Mouse (Mus musculus) adrenal gland (tissue): ENCODE measurements around the gene Plxna4.

ENCODE experiments used
- intact Hi-C: fragments of 180-260 bp; cut with DNase I; formaldehyde crosslinking; loops from one replicate; pipeline ENCODE4 v1.15.1; 2025

Plxna4 gene

GRCm38 (mm10) chr6:32479193-32479758 is 108.7 kb downstream of the Plxna4 start:
- intact Hi-C loops = loop anchor here (5.0 to 10.0 kb wide), 2 partner anchors 113 to 544 kb away; no protein-coding TSS in a partner anchor

- intact Hi-C loops = loop anchor here (5.0 to 10.0 kb wide), 2 partner anchors 116 to 541 kb away; no protein-coding TSS in a partner anchor
Observed at GRCm38 (mm10) chr6:32475958-32476357, 112.0 kb downstream of the Plxna4 start.

GRCm38 (mm10) chr6:32472062-32472461 is 115.9 kb downstream of the Plxna4 start:
- intact Hi-C loops = loop anchor here (10.0 kb wide), 1 partner anchor 537 kb away; no protein-coding TSS in a partner anchor

DNA sequence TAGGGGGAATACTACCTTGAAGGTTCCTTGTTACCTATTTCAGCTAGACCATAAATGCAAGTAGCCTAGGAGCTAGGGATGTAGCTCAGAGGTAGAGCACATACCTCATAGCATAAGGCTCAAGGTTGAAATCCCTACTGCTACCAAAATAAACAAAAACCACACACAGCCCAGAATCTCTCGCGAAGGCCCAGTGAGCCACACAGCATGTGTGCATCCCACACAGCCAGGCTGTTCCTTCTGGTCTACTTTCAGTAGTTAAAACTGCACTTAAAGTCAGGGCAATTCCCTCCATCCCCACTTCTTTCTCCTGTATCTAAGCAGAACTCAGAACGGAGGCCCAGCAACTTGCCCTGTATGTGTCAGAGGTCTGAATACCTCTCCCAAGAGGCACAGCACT is 116.4 kb downstream of the Plxna4 start:
- intact Hi-C loops = loop anchor here (10.0 kb wide), 1 partner anchor 537 kb away; no protein-coding TSS in a partner anchor

GRCm38 (mm10) chr6:32469196-32469595 is 118.8 kb downstream of the Plxna4 start:
- intact Hi-C loops = no loop called here

DNA sequence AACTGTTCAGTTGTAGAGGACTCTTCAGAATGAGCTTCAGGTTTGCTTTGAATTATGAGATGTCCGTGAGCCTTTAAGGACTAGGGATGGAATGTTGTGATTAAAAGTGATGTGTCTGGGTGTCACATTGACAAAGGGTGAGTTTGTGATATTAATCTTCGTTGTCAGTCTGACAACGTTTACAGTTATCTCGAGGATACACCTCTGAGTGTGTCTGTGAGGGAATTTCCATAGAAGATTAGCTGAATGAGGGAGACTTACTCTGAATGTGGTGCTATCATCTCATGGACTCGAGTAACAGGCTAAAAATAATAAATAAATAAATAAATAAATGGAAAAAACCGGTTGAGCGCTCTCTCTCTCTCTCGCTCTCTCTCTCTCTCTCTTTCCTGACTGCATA is 122.9 kb downstream of the Plxna4 start:
- intact Hi-C loops = no loop called here

GRCm38 (mm10) chr6:32464637-32465036 is 123.4 kb downstream of the Plxna4 start:
- intact Hi-C loops = no loop called here

DNA sequence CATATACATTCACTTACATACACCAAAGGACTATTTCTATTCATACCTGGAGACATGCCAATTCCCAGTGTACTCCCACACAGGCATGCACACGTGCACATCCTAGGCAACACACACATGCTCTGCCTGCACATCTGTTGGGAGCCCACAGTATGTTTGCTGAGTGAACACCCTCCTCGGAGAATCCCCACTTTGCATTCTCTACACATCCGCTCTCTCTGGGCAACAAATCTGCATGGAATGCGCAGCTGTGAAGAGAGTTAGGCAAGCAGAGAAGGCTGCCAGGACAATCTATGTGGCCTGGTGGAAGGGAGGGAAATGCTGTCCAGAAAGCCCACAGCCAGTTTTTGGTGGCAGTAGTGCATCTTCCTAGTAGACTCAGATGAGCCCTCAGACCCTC is 123.9 kb downstream of the Plxna4 start:
- intact Hi-C loops = no loop called here

GRCm38 (mm10) chr6:32460400-32460799 is 127.6 kb downstream of the Plxna4 start:
- intact Hi-C loops = no loop called here

DNA sequence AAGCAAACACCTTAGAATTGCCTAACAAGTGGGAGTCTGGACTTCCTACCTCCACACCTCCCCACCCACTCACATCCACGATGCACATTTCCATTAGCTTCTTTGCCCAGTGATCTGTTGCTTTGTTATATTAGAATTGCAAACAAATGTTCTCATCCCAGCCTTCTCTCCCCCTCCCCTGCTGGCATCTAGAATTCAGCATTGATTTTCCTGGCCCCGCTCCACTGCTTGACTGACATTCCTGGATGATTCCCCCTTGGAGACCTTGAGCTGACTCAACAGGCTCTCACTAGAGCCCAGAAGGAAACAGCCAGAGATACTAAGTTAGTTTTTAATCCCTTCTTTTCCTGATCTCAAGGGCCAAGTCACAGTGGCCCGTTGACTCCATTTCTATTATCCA is 131.4 kb downstream of the Plxna4 start:
- intact Hi-C loops = no loop called here

- intact Hi-C loops = no loop called here
Observed at GRCm38 (mm10) chr6:32451851-32452250, 136.1 kb downstream of the Plxna4 start.

- intact Hi-C loops = no loop called here
Observed at GRCm38 (mm10) chr6:32449237-32449963, 138.6 kb downstream of the Plxna4 start.

DNA sequence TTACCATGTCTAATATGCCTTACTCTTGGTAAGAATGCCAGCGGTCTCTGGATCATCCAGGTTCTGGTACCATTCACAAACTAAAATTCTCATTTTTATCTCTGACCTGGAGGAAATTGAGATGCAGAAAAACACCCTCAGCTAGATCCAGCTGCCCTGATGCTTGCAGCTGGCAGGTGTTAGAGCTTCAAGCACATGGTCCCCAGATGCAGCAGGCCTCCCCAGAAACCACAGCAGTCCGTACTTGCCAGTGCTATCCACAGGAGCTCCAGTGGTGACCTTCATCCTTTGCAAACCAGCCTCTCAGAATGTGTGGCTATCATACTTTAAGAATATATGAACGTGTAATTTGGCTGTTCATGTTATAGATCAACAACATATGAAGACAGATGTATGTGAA is 139.2 kb downstream of the Plxna4 start:
- intact Hi-C loops = no loop called here

DNA sequence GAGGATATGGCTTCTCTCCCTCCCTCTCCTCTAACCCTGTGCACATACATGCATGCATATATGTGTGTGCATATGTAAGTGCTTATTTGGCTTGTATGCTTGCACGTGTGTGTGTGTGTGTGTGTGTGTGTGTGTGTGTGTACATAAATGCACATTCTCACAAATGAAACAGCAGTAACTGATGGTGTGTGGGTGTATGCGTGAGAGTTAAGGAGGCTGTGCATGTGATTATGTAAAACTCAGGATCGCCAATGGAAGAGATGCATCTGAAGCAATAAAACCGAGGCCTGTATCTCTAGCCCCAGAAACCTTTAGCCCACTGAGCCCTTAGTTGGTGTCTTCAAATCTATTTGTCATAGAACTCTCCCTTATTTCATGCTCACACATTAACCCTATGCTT is 141.7 kb downstream of the Plxna4 start:
- intact Hi-C loops = no loop called here

DNA sequence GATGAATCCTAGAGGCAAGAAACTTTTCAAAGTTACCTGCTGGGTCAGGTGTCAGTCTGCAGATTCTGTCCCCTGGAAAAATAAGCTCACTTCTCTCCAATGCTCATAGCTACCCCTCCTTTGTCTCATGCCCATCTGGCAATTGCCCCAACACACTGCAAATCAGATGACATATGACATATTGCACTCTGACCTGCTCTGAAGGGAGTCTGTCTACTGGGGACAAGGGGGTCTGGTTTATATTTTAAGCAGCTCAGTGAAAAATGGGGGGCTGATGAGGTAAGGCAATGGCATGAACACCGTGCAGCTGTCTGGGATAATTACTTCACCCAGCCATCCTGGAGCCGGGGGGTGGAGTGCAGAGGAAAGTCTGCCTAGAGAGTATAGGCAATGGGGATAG is 142.7 kb downstream of the Plxna4 start:
- intact Hi-C loops = no loop called here

- intact Hi-C loops = no loop called here
Observed at GRCm38 (mm10) chr6:32444393-32444792, 143.6 kb downstream of the Plxna4 start.

DNA sequence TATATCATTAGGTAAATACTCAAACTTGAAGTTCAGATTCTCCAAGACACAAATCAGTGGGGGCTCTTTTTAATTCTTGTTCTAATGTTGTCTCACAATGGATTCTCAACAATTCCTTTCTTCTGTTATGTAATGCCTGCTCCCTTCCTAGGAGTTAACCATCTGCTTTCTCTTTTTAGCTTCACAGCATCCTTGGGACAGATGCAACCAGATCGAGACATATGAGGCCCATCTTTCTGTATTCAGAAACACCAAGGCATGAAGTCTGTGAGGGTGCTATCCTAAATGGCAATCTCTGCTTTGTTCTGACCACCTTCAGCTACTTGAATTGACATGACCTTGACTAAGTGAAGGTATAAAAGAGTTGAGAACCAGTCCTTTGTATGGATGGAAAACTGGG is 144.3 kb downstream of the Plxna4 start:
- intact Hi-C loops = no loop called here

DNA sequence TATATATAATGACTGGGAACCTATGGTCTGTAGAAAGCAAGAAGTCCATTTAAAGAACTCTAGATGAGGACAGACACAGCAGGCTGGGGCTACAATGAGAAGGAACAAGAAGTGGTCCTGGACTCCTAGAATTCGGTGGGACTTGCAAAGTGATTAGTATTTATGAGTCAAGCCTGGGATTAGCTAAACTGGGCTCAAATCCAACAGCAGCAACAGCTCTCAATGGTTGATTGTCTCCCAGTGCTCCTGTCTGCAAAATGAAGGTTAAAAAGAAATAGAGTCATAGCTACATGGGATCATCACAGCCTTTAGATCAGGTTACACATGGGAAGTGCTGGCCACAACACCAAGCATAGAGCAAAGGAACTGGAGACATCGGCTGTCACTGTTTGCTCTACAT is 148.6 kb downstream of the Plxna4 start:
- intact Hi-C loops = no loop called here

- intact Hi-C loops = no loop called here
Observed at GRCm38 (mm10) chr6:32437219-32437618, 150.8 kb downstream of the Plxna4 start.

DNA sequence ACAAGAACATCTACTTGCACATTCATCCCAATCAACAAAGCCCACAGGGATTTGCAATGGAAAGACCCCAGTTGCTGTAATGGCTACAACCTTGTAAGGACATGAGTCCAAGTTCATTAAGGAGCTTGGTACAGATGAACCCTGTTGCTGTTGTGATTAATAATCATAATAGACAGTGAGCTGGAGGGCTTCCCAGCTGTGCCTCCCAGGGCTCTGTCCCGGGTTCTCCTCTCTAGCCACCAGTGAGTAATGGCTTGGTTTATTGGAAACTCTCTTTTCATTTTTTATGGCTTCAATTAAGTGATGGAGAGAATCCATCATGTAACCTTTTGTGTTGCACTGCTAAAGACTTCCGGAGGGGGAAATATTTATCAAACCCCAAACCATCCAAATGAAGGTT is 164.9 kb downstream of the Plxna4 start:
- intact Hi-C loops = no loop called here

- intact Hi-C loops = no loop called here
Observed at GRCm38 (mm10) chr6:32420610-32421009, 167.4 kb downstream of the Plxna4 start.

DNA sequence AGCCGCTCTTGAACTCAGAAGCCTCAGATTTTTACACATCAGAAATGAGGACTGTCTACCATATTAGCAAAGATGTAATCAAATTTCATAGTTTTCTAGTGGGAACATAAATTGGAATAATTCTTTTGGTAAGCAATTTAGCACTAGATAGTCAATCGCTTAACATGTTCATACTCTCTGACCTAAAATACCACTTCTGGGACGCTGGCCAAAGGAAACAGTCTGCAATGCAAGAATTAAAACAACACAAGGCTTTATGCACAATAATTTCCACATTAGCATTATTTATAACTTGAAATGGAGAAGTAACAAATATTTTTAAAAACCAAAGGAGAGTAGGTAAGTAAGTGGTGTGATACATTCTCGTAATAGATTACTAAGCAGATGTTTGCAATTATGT is 170.6 kb downstream of the Plxna4 start:
- intact Hi-C loops = no loop called here

DNA sequence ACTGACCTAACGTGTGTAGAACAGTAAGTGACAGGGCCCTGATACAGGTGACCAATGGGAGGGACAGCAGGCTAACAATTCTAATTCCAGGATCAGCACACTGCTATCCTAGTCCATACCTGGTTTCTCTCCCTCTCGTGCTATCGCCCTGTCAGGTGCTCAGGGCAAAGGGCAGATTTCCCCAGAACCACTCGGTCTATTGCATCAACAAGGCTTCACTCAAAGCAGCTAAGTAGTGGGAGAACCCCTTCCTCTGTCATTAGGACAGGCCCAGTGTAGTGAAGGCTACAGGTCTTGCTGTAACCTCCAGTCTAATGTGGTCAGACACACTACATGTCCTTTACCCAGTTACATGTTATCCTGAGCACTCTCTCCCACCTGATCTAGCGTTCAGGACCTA is 176.7 kb downstream of the Plxna4 start:
- intact Hi-C loops = no loop called here
